Mouse (Mus musculus) right cerebral cortex, postnatal 25 days (tissue): ENCODE results near the gene Spsb1.

Source experiments
- DNase-seq: peaks from one replicate; pipeline ENCODE4 v3.0.0; 2022

Spsb1 gene

GRCm38 (mm10) chr4:149951201-149951600 is 3.6 kb downstream of the Spsb1 start:
- DNase-seq: no peak

DNA sequence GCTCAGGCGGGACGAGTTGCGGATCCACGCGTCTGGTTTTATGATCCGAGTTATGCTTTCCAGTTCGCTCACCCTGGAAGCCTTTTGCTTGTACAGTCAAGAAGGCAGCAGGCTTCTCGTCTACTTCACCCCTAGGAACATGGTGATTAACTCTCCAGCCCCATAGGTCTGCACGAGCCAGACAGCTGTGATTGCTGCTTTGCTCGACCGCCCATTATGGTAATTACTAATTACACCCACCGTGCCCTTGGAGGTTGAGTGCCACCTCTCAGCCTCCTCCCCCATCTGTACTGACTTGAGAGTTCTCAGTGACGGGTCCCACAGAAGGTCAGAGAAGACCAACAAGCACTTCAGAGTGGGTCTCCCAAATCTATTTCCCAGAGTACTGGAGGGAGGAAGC is 5.2 kb downstream of the Spsb1 start:
- DNase-seq: no peak

DNA sequence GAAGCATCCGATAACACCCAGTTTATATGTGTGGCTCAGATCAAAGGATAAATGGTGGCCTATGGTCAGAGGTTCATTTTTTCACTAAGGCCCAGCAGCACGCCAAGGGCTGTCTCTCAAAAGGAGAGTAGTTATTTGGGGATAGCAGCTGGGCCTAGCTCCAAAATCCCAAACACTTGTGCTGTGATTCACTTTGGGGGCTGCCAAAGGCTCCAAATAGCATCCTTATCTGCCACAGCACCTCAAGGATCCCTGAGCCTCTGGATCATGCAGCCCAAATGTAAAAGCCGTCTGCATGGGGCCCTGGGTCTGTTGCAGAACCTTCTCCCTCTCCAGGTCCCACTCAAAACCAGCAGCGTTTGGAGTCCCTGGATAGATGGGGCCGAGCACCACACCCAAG is 6.7 kb downstream of the Spsb1 start:
- DNase-seq: no peak

GRCm38 (mm10) chr4:149947396-149947795 is 7.4 kb downstream of the Spsb1 start:
- no peak for DNase-seq

- DNase-seq: no peak
These were observed 9.6 kb downstream of the Spsb1 start for GRCm38 (mm10) chr4:149945194-149945593.

DNA sequence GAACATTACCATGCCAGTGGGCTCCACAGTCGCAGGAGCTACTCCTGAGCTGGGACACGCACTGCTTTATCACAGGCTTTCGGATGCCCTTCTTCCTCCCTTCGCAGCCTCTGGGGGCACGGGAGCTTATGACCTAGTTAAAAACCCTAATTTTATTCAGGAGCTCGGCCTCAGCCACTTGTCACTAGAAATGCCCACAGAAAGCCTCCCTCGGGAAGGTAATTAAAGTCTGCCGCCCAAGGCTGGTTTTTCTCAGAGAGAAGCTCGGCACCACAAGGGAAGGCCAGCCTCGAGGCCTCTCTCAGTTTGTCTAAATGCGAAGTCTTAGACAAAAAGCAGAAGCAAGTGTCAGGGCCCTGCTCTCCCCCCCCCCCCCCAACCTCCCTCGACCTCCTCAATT is 10.6 kb downstream of the Spsb1 start:
- no peak for DNase-seq

DNA sequence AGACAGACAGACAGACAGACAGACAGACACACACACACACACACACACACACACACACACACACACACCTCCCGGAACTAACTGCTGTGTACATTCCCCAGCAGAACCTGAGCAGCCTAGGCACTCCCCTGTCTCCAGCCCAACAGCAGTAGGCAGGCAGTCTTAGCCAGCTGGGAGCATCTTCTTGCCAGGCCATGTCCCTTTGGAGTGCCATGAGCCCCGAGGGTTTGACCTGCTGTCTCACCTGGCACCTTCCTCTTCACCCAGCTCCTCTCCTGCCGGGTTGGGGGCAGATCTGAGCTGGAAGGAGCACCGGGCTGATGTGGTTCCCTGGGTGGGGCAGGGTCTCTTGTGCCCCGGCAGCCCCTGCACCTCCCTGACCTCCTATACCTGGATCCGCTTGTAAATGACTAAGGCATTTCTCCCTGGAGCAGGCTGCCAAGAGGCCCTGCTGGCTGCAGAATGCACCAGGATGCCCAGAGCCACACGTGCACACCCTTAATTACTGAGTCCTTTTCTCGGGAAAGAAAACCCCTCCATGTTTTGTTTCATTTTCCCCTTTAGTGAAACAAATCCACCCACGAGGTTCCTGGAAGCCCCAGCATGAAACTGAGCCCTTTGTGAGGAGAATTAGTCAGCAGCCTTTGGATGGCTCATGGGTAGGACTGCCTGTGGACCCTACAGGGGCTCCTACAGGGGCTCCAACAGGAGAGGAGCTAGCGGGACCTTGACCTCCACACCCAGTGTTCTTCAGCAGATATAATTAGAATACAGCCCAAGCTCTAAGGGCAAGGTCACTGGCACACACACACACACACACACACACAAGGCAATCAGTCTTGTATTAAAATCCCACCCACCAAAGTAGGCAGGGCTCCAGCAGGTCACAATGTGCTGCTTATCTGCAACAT is 11.8 kb downstream of the Spsb1 start:
- no peak for DNase-seq

DNA sequence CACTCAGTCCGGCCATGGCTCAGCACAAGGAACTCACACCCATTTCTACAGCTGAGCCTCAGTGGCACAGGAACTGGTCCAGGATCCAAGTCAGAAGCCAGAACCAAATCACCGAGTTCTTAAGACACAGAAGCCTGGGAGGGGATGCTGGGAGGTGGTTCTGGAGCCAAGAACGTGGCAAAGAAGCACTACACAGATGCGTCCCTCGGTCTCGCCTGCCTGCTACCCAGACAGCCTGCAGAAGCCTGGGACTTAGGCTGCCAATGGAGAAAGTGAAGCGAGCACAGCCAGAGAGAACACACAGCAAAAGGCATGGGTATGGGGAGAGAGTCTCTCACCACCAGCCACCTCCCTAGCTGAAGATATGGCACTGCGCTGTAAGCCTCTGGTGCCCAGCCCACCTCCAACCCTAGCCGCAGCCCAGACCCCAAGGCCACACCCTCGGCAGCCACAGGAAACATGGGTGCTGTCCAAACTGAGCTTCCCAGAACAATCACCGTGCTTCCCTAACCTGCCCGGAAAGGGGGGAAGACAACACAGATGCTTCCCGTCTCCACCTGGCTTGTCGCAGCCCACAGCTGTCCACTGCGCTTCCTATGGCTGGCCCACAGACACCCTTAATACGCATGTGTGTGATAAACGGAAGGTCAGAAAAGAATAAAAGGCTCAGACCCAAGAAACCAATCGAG is 13.6 kb downstream of the Spsb1 start:
- DNase-seq: no peak

GRCm38 (mm10) chr4:149938701-149939100 is 16.1 kb downstream of the Spsb1 start:
- no peak for DNase-seq

GRCm38 (mm10) chr4:149936921-149937320 is 17.9 kb downstream of the Spsb1 start:
- DNase-seq: no peak

DNA sequence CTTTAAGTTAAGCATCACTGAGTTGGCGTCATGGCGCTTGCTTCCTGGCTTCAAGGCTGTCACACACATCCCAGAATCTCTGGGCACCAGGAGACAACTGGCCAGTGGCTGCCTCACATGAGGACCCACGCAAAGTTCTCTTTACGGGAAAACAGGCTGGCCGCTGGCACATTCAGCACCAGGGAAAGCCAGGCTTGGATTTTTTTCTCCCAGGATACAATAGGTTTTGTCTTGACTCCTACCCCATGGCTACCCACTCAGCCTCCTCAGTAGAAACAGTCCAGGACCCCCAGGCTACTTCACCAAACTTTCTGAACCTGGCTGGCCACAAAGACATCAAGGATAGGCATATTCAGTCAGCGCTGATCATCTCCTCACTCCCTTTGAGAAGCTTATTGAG is 19.4 kb downstream of the Spsb1 start:
- DNase-seq: no peak

DNA sequence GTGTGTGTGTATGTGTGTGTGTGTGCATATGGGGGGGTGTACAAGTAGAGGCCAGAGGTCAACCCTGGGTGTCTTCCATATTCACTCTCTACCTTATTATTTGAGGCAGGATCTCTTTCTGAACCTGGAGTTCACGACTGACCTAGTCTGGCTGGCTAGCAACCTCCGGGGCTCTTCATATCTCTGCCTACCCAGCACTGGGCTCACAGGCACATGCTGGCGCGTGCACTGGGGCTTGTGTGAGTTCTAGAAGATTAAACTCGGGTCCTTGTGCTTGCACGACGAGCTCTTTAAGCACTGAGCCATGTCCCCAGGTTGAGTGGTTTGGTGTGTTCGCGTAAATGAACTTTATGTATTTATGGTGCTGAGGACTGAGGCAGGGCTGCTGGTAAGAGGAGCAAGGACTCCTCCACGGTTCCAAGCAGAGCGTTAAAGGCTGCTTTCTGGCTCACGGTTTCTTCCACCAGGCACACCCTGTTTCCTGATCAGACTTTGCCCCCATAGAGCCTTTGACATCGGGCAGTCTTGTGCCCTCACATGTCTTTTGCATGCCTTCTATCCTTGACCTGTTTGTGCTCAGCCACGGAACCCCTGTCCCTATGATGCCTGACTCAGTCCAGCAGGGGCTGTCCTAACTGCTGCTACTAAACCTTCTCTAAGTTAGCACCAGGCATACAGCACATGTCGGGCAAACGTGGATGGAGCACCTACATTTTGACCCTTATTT is 21.2 kb downstream of the Spsb1 start:
- DNase-seq: no peak

DNA sequence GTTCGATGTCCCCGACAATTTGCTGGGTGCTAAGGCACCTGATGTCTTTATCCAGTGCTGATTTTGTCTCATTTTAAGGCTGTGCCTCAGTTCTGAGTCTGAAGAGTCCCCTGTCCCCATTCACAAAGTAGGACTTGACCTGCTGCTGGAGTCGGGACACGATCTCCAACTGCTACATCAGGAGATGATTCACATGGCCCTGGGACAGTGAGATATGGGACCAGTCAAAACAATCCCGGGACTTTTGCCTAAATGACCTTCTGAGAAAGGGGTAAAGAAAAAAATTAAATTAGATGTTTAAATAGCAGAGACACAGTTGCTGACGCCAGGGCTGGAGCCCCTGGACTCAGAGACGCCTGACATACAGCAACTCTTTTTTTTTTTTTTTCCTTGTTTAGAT is 21.8 kb downstream of the Spsb1 start:
- DNase-seq: no peak

GRCm38 (mm10) chr4:149932108-149932815 is 22.6 kb downstream of the Spsb1 start:
- no peak for DNase-seq

DNA sequence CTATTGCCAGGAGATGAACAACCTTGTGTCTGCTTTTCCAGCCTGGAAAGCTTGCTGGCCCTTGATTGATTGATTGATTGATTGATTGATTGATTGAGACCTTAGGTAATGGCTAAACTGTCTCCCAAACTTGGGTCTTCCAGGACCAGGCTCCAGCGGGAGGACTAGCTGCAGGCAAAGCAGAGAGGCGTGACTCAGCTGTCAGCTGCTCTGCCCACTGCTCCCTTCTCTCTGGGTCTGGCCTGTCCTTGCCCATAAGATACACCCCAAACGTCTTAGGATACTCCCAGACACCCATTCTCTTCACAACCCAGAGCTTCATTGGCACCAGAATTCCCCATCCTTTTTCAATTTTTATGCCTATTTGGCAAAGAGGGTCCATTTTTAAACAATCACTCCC is 24.1 kb downstream of the Spsb1 start:
- no peak for DNase-seq

DNA sequence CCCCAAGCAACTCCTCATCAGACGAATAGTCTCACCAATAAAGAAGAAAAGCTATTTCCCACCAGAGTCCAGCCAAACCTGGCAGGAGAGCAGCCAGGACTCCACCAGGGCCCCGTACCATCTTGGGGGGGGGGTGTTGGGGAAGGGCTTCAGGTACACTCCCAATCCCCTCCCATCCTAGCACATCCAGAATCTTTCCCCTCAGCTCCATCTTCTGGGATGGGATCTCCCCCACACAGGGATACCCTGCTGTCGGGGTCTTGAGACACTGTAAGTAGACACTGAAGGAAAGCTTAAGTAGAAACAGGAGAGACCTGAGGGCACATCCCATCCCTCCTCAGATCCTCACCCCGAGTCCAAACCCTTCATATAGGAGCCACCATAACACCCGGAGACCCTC is 31.8 kb downstream of the Spsb1 start:
- DNase-seq: no peak

DNA sequence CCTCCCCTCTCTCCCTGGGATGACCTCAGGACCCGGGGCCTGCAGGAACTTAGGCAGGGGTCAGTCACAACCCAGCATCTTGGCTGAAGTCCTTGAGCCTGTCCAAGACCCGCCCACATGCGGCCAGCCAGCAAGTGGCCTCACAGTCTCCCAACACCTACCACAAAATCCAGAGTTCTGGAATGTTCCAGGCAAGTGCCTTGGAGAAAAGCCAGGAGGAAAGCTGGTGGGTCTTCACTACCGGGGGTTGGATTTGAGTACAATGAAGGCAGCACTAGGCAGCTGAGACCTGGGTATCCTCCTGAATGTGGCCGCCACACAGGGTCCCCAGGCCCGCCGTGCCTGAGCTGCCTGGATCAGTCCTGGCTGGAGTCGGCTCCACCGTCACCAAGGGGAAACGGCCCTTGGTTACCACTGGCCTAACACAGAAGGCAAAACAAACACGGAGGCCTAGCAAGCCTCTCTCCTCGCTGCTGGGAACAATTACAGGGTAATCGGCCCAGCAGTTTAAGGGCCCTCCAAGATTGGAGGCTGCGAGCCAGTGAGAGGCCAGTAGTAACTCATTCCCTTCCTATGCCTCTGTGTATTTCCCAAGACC is 32.6 kb downstream of the Spsb1 start:
- DNase-seq: no peak

DNA sequence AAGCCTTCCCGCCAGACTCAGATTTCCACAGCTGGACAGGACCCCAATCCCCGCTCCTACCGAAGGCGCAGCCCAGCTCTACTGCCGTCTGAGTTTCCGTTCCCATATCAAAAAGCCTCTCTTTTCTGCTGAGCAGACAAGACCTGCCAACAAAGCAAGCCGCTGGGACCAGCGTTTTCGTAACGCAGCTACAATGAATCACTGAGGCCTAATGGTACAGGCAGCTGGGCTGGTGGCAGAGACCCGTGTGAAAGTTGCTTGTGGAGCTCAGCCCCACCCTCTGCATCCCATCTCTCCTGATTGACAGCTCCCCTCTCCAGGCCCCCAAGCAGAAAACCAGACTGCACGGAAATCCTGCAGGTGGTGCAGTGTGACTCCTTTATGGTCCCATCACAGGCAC is 34.0 kb downstream of the Spsb1 start:
- no peak for DNase-seq

- peak; percentile 49 for DNase-seq
These were observed 36.3 kb downstream of the Spsb1 start for GRCm38 (mm10) chr4:149918455-149919070.

DNA sequence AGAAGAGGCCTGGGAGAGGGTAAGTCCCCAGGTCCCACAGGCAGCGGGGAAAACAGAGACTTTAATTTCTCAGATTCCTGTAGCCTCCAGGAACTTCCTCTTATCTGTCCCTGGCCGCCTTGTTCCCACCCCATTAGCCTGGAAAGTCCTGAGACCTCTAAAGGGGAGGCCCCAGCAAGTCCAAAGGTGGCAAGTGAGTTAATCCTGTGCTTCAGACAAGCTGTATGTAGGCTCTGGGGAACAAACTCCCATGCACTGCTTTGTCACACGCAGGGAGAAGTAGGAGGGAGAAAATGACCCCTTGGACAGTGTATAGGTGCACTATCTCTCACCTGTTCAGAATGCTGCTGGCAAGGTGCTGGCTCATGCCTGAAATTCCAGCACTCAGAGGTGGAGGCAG is 38.0 kb downstream of the Spsb1 start:
- no peak for DNase-seq

DNA sequence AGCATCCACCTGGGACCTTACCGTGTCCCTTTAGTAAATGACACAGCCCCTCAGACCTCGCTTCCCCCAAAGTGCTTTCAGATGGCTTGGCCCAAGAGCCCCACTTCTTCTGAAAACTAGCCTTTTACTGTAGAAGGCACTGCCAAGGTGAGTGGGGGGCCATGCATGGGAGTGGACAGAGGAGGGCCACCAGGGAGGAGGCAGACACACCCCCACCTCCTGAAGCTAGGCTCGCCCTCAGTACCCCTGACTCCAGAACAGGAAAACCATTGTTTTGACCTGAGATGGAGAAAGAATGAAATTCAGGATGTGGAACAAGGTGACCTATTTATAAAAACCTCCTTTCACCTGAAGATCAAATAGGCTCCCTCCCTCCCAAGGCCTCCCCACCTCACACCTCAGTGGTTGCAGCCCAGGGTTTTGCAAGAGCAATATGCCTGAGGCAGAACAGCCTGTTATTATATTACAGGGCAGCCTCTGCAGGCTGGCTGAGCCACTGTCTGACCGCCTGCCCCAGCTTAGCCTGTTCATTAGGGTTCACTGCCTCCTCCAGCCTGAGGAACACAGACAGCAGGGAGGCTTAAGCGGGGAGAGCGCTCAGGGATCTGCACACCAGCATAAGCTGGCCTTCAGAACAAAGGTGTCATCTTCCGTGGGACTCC is 41.0 kb downstream of the Spsb1 start:
- no peak for DNase-seq

- DNase-seq: no peak
These were observed 42.4 kb downstream of the Spsb1 start for GRCm38 (mm10) chr4:149912451-149912850.
